Mouse (Mus musculus) left cerebral cortex, adult 2 months (tissue): ENCODE measurements around the gene Gm21870. TPM values are rescaled to one million over a fixed set of nuclear protein-coding genes. Genes with fewer than 3 reads are reported as not detected.
"Not testable (repeated sequence)": the region's sequence is repeated elsewhere in the genome, so short reads cannot be mapped to it uniquely, and the experiment has no call there.

Experiments
- DNase-seq, 2 experiments: peaks; one replicate each; pipeline ENCODE4 v3.0.0; 2021 to 2022; ENCODE audit warnings: low spot score in 2 of 2, mixed read lengths in 1 of 2; ENCODE audit errors: extremely low spot score in 1 of 2
- H3K27ac ChIP-seq: fragments of 200-600 bp; 2 replicates; pipeline ENCODE4 v1.8.1; 2022
- H3K4me3 ChIP-seq: fragments of 200-600 bp; 2 replicates; pipeline ENCODE4 v1.8.1; 2022
- intact Hi-C: fragments of 180-260 bp; cut with DNase I; formaldehyde crosslinking; loops from one replicate; pipeline ENCODE4 v1.15.1; 2025
- long read RNA-seq, 2 experiments: library from polyadenylated mRNA; stranded (forward); transcript quantifications; one replicate each; pipeline ENCODE4 v2.0.0; 2021; ENCODE audit warnings: borderline mapping rate in 2 of 2
- total RNA-seq, 2 experiments: library from RNA; stranded (reverse); gene quantifications; 2 replicates each; pipeline ENCODE4 v1.2.3; 2021

Gm21870 gene
- total RNA-seq, result not detected
- long read RNA-seq, experiment 1, result 0 reads
- long read RNA-seq, experiment 2, result 0 reads

GRCm38 (mm10) chrX:33986716-33987115 is at the start of gene Gm21870:
TSS of gene Gm21870 (minus strand) at chrX:33986816.
- intact Hi-C loops, H3K4me3 ChIP-seq, H3K27ac ChIP-seq, DNase-seq: not testable (repeated sequence)

- H3K27ac ChIP-seq, intact Hi-C loops: not testable (repeated sequence)
Measured at GRCm38 (mm10) chrX:33956440-33956839, 30.2 kb downstream of the Gm21870 start, which contains the start of gene Btbd35f6. TSS of gene Btbd35f6 (minus strand) at chrX:33956540.

More at GRCm38 (mm10) chrX:33956440-33956839, 30.2 kb downstream of the Gm21870 start, which contains the start of gene Btbd35f6:
- DNase-seq, H3K4me3 ChIP-seq: not testable (repeated sequence)

Other genes starting within 250 kb of the Gm21870 start
- not detected for gene Btbd35f6, start 30.3 kb downstream of the Gm21870 start, total RNA-seq
- gene Btbd35f9, start 174.7 kb upstream of the Gm21870 start, total RNA-seq, result not detected